Mouse (Mus musculus) cerebellum, postnatal 36 days (tissue): Measurements from ENCODE around the gene Olfr828.

ENCODE experiments used
- DNase-seq, 2 experiments: peaks; one replicate each; pipeline ENCODE4 v3.0.0; 2021 to 2022; ENCODE audit warnings: mixed read lengths in 2 of 2

The Olfr828 gene

GRCm38 (mm10) chr9:18819426-18819825, at the start of gene Olfr828:
Olfr828 (minus strand) TSS chr9:18819526.
- DNase-seq = no peak

- DNase-seq = no peak
These were observed 35.3 kb upstream of the Olfr828 start, which contains the start of gene Olfr829 for GRCm38 (mm10) chr9:18854633-18855032. Olfr829 (plus strand) TSS chr9:18854933.

DNA sequence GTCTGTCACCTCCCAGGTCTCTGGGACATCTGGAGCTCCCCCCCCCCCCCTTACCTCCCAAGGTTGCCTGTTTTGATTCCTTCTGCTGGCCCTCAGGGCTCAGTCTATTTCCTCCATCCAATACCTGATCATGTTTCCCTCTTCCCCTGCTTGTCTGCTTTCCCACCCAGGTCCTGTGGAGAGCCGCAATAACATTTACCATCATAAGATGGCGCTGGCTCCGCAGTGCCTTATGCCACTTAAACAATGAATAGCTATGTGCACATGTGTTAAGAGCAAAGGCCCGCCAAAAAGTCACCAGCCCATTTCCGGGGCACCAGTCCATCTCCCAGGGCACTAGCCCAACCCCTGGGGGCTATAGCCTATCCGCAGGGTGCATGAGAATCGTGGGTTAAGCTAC, 34.0 kb downstream of the Olfr828 start:
- no peak for DNase-seq

DNA sequence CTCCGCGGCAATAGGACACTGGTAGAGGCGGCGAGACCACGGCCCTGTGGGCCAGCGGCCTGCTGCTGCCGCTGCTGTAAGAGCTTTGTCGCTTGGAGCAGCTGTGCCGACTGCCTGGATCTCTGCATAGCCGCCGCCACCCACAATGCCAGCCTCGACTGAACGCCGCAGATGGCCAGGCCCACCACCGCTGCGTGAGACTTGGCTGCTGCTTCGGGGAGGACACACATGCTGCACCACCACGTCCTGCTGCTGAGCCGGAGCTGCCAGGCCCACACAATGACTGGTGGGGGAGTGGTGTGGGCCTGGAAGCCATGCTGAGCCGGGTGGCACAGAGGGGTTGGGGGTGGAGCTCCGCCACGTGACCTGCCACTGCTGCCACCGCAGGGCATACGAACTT, 39.9 kb downstream of the Olfr828 start:
- peak; percentile 23 to 45 for DNase-seq

GRCm38 (mm10) chr9:18778981-18779380, 40.3 kb downstream of the Olfr828 start:
- no peak for DNase-seq
